Mouse (Mus musculus) stomach, postnatal 0 days (tissue): ENCODE results near the gene Olfr1279. TPM values are rescaled to one million over a fixed set of nuclear protein-coding genes. Genes with fewer than 3 reads are reported as not detected.
"Not testable (repeated sequence)": the region's sequence is repeated elsewhere in the genome, so short reads cannot be mapped to it uniquely, and the experiment has no call there.

Experiments used
- ATAC-seq: fragments of 200-750 bp; cut with Nextera tagmentation; 2 replicates; pipeline ENCODE4 v1.8.0; 2017; ENCODE audit not compliant: low FRiP score, low TSS enrichment
- DNase-seq: peaks from one replicate; pipeline ENCODE4 v3.0.0-alpha.2; 2016; ENCODE audit warnings: low spot score
- H3K27ac ChIP-seq: fragments of 300-500 bp; sonication (generic); replicated peaks from 2 replicates; pipeline ENCODE4 v1.5.1; 2014; ENCODE audit warnings: mild to moderate bottlenecking, control low read depth
- H3K27me3 ChIP-seq: fragments of 300-500 bp; sonication (generic); 2 replicates; pipeline ENCODE4 v1.6.1; 2014; ENCODE audit warnings: low read length; ENCODE audit not compliant: control insufficient read depth, insufficient read depth
- H3K36me3 ChIP-seq: fragments of 300-500 bp; sonication (generic); 2 replicates; pipeline ENCODE4 v1.6.1; 2014; ENCODE audit warnings: low read length, mixed read lengths; ENCODE audit not compliant: control insufficient read depth, insufficient read depth
- H3K4me1 ChIP-seq: fragments of 300-500 bp; sonication (generic); replicated peaks from 2 replicates; pipeline ENCODE4 v1.6.1; 2014; ENCODE audit warnings: antibody characterized with exemption; ENCODE audit not compliant: control insufficient read depth, insufficient read depth
- H3K4me2 ChIP-seq: fragments of 300-500 bp; sonication (generic); replicated peaks from 2 replicates; pipeline ENCODE4 v1.6.1; 2014; ENCODE audit warnings: low read depth, mild to moderate bottlenecking, control low read depth, moderate library complexity
- H3K4me3 ChIP-seq: fragments of 300-500 bp; sonication (generic); 2 replicates; pipeline ENCODE4 v1.5.1; 2014; ENCODE audit warnings: low read depth, low read length, control low read depth
- H3K9ac ChIP-seq: fragments of 300-500 bp; sonication (generic); 2 replicates; pipeline ENCODE4 v1.6.1; 2014; ENCODE audit warnings: mild to moderate bottlenecking, low read length, control low read depth, mixed read lengths
- H3K9me3 ChIP-seq: fragments of 300-500 bp; sonication (generic); 2 replicates; pipeline ENCODE4 v1.6.1; 2016; ENCODE audit warnings: low read length; ENCODE audit not compliant: control insufficient read depth
- CTCF ChIP-seq: IDR thresholded peaks from 2 replicates; pipeline ENCODE4 v1.5.1; 2016; ENCODE audit warnings: antibody characterized with exemption, low read depth, mild to moderate bottlenecking, moderate library complexity
- EP300 ChIP-seq: optimal IDR thresholded peaks from 2 replicates; pipeline ENCODE3; 2016; ENCODE audit warnings: antibody characterized with exemption
- WGBS: fragments of 180-500 bp; shearing (Covaris S2); extraction: QIAGEN DNeasy Blood & Tissue Kit; methylation state at CpG from one replicate; pipeline ENCODE4 v1.1.7; 2014; 5-methylcytosine and 5-hydroxymethylcytosine counted together
- polyA plus RNA-seq: library from polyadenylated mRNA; unstranded; fragments of >200 nt; fragmentation: Nextera tagmentation; extraction: Ambion mirVana; gene quantifications from 2 replicates; pipeline ENCODE4 v1.2.1, GENCODE M21; 2015

Olfr1279 gene
- polyA plus RNA-seq, 1 experiment from 2014 or later: not detected

DNA sequence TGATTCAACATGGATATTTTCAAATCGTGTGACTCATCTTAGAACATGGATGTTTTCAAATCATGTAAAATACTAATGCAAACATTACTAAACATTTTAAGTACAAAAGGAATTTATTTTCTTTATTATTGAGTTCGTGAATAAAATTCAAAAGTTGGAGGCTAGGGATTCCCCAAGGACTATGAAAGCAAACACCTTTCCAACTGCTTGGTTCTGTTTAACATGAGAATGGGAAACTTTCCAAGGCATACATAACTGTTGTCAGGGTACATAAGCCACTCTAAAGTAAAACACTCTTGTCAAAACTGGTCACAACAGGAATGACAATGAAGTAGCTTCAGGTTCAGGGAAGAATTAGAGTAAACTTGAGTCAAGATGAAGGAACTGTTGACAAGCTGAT is 25.8 kb downstream of the Olfr1279 start, which contains the start of gene Olfr1281:
Gene Olfr1281 (plus strand): TSS at position 301 of the 400 bp plus-strand sequence.
- no peak within 1 kb of the TSS for H3K4me2 ChIP-seq
- no peaks in the 10 kb centered on the region for H3K36me3 ChIP-seq
- 50% methylated on average over 2 of the region's 2 CpGs for WGBS
- DNase-seq (no peak), ATAC-seq (no peak)
- no peaks in the 10 kb centered on the region for H3K9me3 ChIP-seq
- no peaks in the 10 kb centered on the region for H3K4me1 ChIP-seq
- H3K9ac ChIP-seq: no peak within 1 kb of the TSS
- H3K27ac ChIP-seq: no peak within 1 kb of the TSS
- no peaks in the 10 kb centered on the region for H3K27me3 ChIP-seq
- TF ChIP-seq EP300: no peak
- TF ChIP-seq CTCF: no peak
- no peak within 1 kb of the TSS for H3K4me3 ChIP-seq

- not testable (repeated sequence) for H3K4me3 ChIP-seq, DNase-seq, ATAC-seq, H3K9ac ChIP-seq, H3K9me3 ChIP-seq, H3K36me3 ChIP-seq, H3K4me2 ChIP-seq, H3K27me3 ChIP-seq, H3K4me1 ChIP-seq, H3K27ac ChIP-seq
- 88% methylated on average over 5 of the region's 5 CpGs for whole genome bisulfite sequencing
Measured at GRCm38 (mm10) chr2:111333721-111334120, 33.3 kb downstream of the Olfr1279 start.

GRCm38 (mm10) chr2:111335976-111336375 is 35.5 kb downstream of the Olfr1279 start, which contains the start of gene Olfr1282:
Olfr1282 (minus strand) TSS chr2:111336076.
- no peak for ATAC-seq
- WGBS: 63% methylated on average over 2 of the region's 2 CpGs
- no peak for DNase-seq
- H3K9ac ChIP-seq: no peak within 1 kb of the TSS
- H3K4me2 ChIP-seq: no peak within 1 kb of the TSS
- H3K36me3 ChIP-seq: no peaks in the 10 kb centered on the region
- TF ChIP-seq CTCF (no peak), EP300 (no peak)
- no peaks in the 10 kb centered on the region for H3K9me3 ChIP-seq
- no peaks in the 10 kb centered on the region for H3K27me3 ChIP-seq
- H3K4me3 ChIP-seq: no peak within 1 kb of the TSS
- no peaks in the 10 kb centered on the region for H3K4me1 ChIP-seq
- no peak within 1 kb of the TSS for H3K27ac ChIP-seq

Other genes with a start within 250 kb of the Olfr1279 start
- gene Gm13941, start 194.7 kb upstream of the Olfr1279 start, polyA plus RNA-seq: not detected in 2 replicates
- not detected in 2 replicates for gene Gm15130, start 147.7 kb upstream of the Olfr1279 start, polyA plus RNA-seq
- not detected in 2 replicates for gene 4930430A15Rik, start 71.0 kb upstream of the Olfr1279 start, polyA plus RNA-seq
- not detected in 2 replicates for gene Olfr1275, start 65.3 kb upstream of the Olfr1279 start, polyA plus RNA-seq
- gene Olfr1276, start 46.1 kb upstream of the Olfr1279 start, polyA plus RNA-seq: not detected in 2 replicates
- 0.01 TPM in 1 of 2 replicates, not detected in the other for gene Olfr1277, start 26.5 kb upstream of the Olfr1279 start, polyA plus RNA-seq
- gene Olfr1278, start 10.5 kb upstream of the Olfr1279 start, polyA plus RNA-seq: not detected in 2 replicates
- not detected in 2 replicates for gene Olfr1280, start 13.4 kb downstream of the Olfr1279 start, polyA plus RNA-seq
- gene Olfr1281, start 25.9 kb downstream of the Olfr1279 start, polyA plus RNA-seq: not detected in 2 replicates
- gene Olfr1282, start 35.4 kb downstream of the Olfr1279 start, polyA plus RNA-seq: not detected in 2 replicates
- not detected in 2 replicates for gene Olfr1283, start 66.2 kb downstream of the Olfr1279 start, polyA plus RNA-seq
- gene Olfr1284, start 74.9 kb downstream of the Olfr1279 start, polyA plus RNA-seq: not detected in 2 replicates
- gene Olfr1286, start 122.5 kb downstream of the Olfr1279 start, polyA plus RNA-seq: not detected in 2 replicates
- gene Olfr1287, start 148.5 kb downstream of the Olfr1279 start, polyA plus RNA-seq: not detected in 2 replicates
- gene Olfr1288, start 173.5 kb downstream of the Olfr1279 start, polyA plus RNA-seq: not detected in 2 replicates
- gene Olfr1289, start 180.2 kb downstream of the Olfr1279 start, polyA plus RNA-seq: not detected in 2 replicates
- gene Olfr1290, start 193.2 kb downstream of the Olfr1279 start, polyA plus RNA-seq: not detected in 2 replicates
- 0.02 TPM in 1 of 2 replicates, not detected in the other for gene Olfr1291-ps1, start 196.5 kb downstream of the Olfr1279 start, polyA plus RNA-seq
- gene Olfr1293-ps, start 224.6 kb downstream of the Olfr1279 start, polyA plus RNA-seq: not detected in 2 replicates
- not detected in 2 replicates for gene Olfr1294, start 239.7 kb downstream of the Olfr1279 start, polyA plus RNA-seq